Mouse (Mus musculus) ES-Bruce4 (cell line): ENCODE results near the gene Qsox1.

ENCODE experiments used
- CTCF ChIP-seq: IDR thresholded peaks from one replicate; pipeline ENCODE4 v1.8.1; 2011; ENCODE audit warnings: low read depth, low read length
- POLR2A ChIP-seq: IDR thresholded peaks from one replicate; pipeline ENCODE4 v1.8.1; 2011; ENCODE audit warnings: low read length; ENCODE audit not compliant: insufficient read depth

- no peak for TF ChIP-seq POLR2A
- no peak for TF ChIP-seq CTCF
Observed at GRCm38 (mm10) chr1:155759167-155759566, 53.5 kb downstream of the Qsox1 start.
